Mouse (Mus musculus): ENCODE data around the gene Zfp213. TPM values are rescaled to one million over a fixed set of nuclear protein-coding genes. Genes with fewer than 3 reads are reported as not detected.

Gene Zfp213
- total and polyA plus RNA-seq, 3 experiments = 3.0 to 3.8 TPM; not detected in 1

- DNase-seq (ENCODE audit: low read depth, low spot score) = peak; percentile 90
- H3K79me2 ChIP-seq (ENCODE audit: control insufficient read depth, insufficient read depth, low read length, poor library complexity) = peaks cover 3% of the 10 kb centered on the region; the same call in 1 of the 2 replicates
- peak overlapping the region; percentile 73 to 97 for H3K4me3 ChIP-seq (ENCODE audit: control insufficient read depth in 1 of 2, insufficient read depth in 1 of 2, low read depth in 2 of 2, low read length in 2 of 2)
- peaks cover 0 to 21% of the 10 kb centered on the region in 2 experiments; a peak in 2 of 4 replicates for H3K4me1 ChIP-seq (ENCODE audit: control insufficient read depth in 1 of 2, insufficient read depth in 2 of 2, low read length in 2 of 2)
- peak overlapping the region; percentile 88 for H3K9ac ChIP-seq (ENCODE audit: control insufficient read depth, low read depth, low read length, poor library complexity, severe bottlenecking)
- H3K9me3 ChIP-seq (replicated peaks; ENCODE audit: insufficient read depth, low read length) = no peaks in the 10 kb centered on the region
- H3K27me3 ChIP-seq (ENCODE audit: control insufficient read depth in 1 of 2, insufficient read depth in 2 of 2, low read length in 2 of 2) = no peaks in the 10 kb centered on the region
- peaks cover 0 to 12% of the 10 kb centered on the region in 2 experiments; a peak in 2 of 4 replicates for H3K36me3 ChIP-seq (ENCODE audit: control insufficient read depth in 1 of 2, insufficient read depth in 2 of 2, low read length in 2 of 2)
- peak overlapping the region; percentile 66 for H3K27ac ChIP-seq (ENCODE audit: control insufficient read depth, low read depth, low read length)
- peak; percentile 100 for TF ChIP-seq TBP (IDR thresholded peaks at IDR 0.05; ENCODE audit: low read depth, low read length)
- TF ChIP-seq ZNF384 (IDR thresholded peaks at IDR 0.05; ENCODE audit: low read depth, low read length) = no peak
- TF ChIP-seq SIN3A (IDR thresholded peaks at IDR 0.05; ENCODE audit: low read length) = no peak
- TF ChIP-seq UBTF (IDR thresholded peaks at IDR 0.05; ENCODE audit: borderline replicate concordance, insufficient read depth, low read depth, low read length) = 0 out of 2 replicates have a peak, but pooled peaks have one; percentile 34
- TF ChIP-seq GATA1 (IDR thresholded peaks at IDR 0.05; ENCODE audit: low read depth, low read length) = peak; percentile 23; the same call in 1 of the 2 replicates
Measured at GRCm38 (mm10) chr17:23546702-23547505, 17.1 kb downstream of the Zfp213 start.

- Histone ChIP-seq H3K79me2 (ENCODE audit: control insufficient read depth, insufficient read depth, low read length, poor library complexity) (peaks cover 3% of the 10 kb centered on the region; the same call in 1 of the 2 replicates), H3K27me3 (ENCODE audit: control insufficient read depth in 1 of 2, insufficient read depth in 2 of 2, low read length in 2 of 2) (no peaks in the 10 kb centered on the region), H3K9me3 (replicated peaks; ENCODE audit: insufficient read depth, low read length) (no peaks in the 10 kb centered on the region), H3K9ac (ENCODE audit: control insufficient read depth, low read depth, low read length, poor library complexity, severe bottlenecking) (peak overlapping the region; percentile 88), H3K4me1 (ENCODE audit: control insufficient read depth in 1 of 2, insufficient read depth in 2 of 2, low read length in 2 of 2) (peaks cover 0 to 19% of the 10 kb centered on the region in 2 experiments; a peak in 2 of 4 replicates), H3K4me3 (ENCODE audit: control insufficient read depth in 1 of 2, insufficient read depth in 1 of 2, low read depth in 2 of 2, low read length in 2 of 2) (peak overlapping the region; percentile 73 to 97), H3K27ac (ENCODE audit: control insufficient read depth, low read depth, low read length) (peak overlapping the region; percentile 66), H3K36me3 (ENCODE audit: control insufficient read depth in 1 of 2, insufficient read depth in 2 of 2, low read length in 2 of 2) (peaks cover 0 to 11% of the 10 kb centered on the region in 2 experiments; a peak in 2 of 4 replicates)
- DNase-seq (ENCODE audit: low read depth, low spot score) = peak; percentile 91
- no peak for TF ChIP-seq UBTF (IDR thresholded peaks at IDR 0.05; ENCODE audit: borderline replicate concordance, insufficient read depth, low read depth, low read length)
- peak; percentile 100 for TF ChIP-seq TBP (IDR thresholded peaks at IDR 0.05; ENCODE audit: low read depth, low read length)
Measured at GRCm38 (mm10) chr17:23546333-23546701, 17.7 kb downstream of the Zfp213 start.

DNA sequence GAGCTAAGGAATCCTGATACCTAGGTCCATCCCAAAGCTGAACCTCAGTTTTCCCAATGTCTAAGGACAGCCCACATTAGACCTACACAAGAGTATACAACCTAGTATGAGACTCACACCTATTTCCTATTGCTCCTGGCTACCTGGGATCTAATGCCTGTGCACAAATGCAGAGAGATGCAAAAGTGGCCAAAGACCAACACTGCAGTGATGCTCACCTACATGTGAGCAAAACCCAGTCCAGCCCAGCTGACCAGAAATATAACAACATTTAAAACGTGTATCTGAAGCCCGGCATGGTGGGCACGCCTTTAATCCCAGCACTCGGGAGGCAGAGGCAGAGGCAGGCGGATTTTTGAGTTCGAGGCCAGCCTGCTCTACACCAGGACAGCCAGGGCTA is 18.2 kb downstream of the Zfp213 start:
- H3K36me3 ChIP-seq (ENCODE audit: control insufficient read depth in 1 of 2, insufficient read depth in 2 of 2, low read length in 2 of 2) = peaks cover 0 to 11% of the 10 kb centered on the region in 2 experiments; a peak in 2 of 4 replicates
- H3K4me1 ChIP-seq (ENCODE audit: control insufficient read depth in 1 of 2, insufficient read depth in 2 of 2, low read length in 2 of 2) = peaks cover 0 to 19% of the 10 kb centered on the region in 2 experiments; a peak in 2 of 4 replicates
- H3K27me3 ChIP-seq (ENCODE audit: control insufficient read depth in 1 of 2, insufficient read depth in 2 of 2, low read length in 2 of 2) = no peaks in the 10 kb centered on the region
- H3K4me3 ChIP-seq (ENCODE audit: control insufficient read depth in 1 of 2, insufficient read depth in 1 of 2, low read depth in 2 of 2, low read length in 2 of 2) = peak overlapping the region in 1 of 2 experiments; percentile 97; a peak in 2 of 4 replicates
- 0 out of 2 replicates have a peak overlapping the region, but pooled peaks have one; percentile 4 for H3K9ac ChIP-seq (ENCODE audit: control insufficient read depth, low read depth, low read length, poor library complexity, severe bottlenecking)
- DNase-seq (ENCODE audit: low read depth, low spot score) = no peak
- H3K79me2 ChIP-seq (ENCODE audit: control insufficient read depth, insufficient read depth, low read length, poor library complexity) = peaks cover 3% of the 10 kb centered on the region; the same call in 1 of the 2 replicates
- no peak overlapping the region for H3K27ac ChIP-seq (ENCODE audit: control insufficient read depth, low read depth, low read length)
- H3K9me3 ChIP-seq (replicated peaks; ENCODE audit: insufficient read depth, low read length) = no peaks in the 10 kb centered on the region
- TF ChIP-seq CHD1 (IDR thresholded peaks at IDR 0.05; ENCODE audit: low read depth, low read length) = no peak
- no peak for TF ChIP-seq MYC (IDR thresholded peaks at IDR 0.05; ENCODE audit: low read depth, low read length)
- no peak for TF ChIP-seq TCF12 (IDR thresholded peaks at IDR 0.05; ENCODE audit: low read depth, low read length)
- no peak for TF ChIP-seq UBTF (IDR thresholded peaks at IDR 0.05; ENCODE audit: borderline replicate concordance, insufficient read depth, low read depth, low read length)
- TF ChIP-seq POLR2AphosphoS5 (IDR thresholded peaks at IDR 0.05; ENCODE audit: borderline replicate concordance, low read depth, low read length) = no peak
- TF ChIP-seq MAX (IDR thresholded peaks at IDR 0.05; ENCODE audit: low read length) = no peak
- no peak for TF ChIP-seq ZMIZ1 (IDR thresholded peaks at IDR 0.05; ENCODE audit: low read depth, low read length)

All from MEL (cell line).